Mouse (Mus musculus): ENCODE data around the gene Pf4. TPM values are rescaled to one million over a fixed set of nuclear protein-coding genes. Genes with fewer than 3 reads are reported as not detected.

Gene Pf4
- not detected in 2 replicates for polyA plus RNA-seq (2011; ENCODE audit: insufficient read depth, insufficient read length, low read depth, missing spikeins)

DNA sequence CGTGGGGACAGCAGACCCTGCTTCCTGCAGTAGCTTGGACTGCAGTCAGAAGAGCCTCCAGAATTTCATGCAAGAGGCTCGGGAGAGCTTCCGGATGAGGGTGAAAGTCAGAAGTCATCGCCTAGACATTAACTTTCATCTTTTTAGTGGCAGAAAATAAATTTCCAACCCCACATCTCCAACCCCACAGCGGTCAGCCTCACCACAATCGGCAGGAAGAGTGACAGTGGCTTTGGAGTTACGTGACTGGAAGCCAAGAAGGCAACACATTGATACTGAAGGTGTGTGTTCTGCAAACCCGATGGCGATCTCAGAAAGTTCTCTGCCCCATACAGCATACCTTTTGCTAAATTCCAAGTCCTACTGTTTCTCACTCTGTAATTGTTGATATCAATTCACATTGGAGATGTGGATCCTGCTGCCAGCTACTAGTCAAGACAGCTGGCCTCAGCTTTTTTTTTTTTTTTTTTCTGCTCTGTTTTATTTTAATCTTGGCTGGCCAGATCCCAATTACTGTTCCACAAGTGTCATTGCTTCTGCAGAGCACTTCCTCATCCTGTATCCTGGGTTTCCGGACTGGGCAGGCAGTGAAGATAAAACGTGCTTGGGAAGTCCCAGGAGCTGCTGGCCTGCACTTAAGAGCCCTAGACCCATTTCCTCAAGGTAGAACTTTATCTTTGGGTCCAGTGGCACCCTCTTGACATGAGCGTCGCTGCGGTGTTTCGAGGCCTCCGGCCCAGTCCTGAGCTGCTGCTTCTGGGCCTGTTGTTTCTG is at the start of gene Pf4:
Pf4 (plus strand) TSS at position 556 of the 774 bp plus-strand sequence.
- Histone ChIP-seq H3K9ac (ENCODE audit: low read depth, poor library complexity, severe bottlenecking) (no peak within 1 kb of the TSS), H3K27ac (ENCODE audit: insufficient read depth, low read length) (no peak within 1 kb of the TSS), H3K4me1 (ENCODE audit: control insufficient read depth, insufficient read depth, low read length) (no peaks in the 10 kb centered on the region), H3K9me3 (replicated peaks; ENCODE audit: control insufficient read depth, insufficient read depth, low read length, poor library complexity, severe bottlenecking) (no peaks in the 10 kb centered on the region), H3K27me3 (ENCODE audit: control insufficient read depth, insufficient read depth, low read length, poor library complexity, severe bottlenecking) (no peaks in the 10 kb centered on the region; the same call in 1 of the 2 replicates), H3K36me3 (ENCODE audit: control insufficient read depth, insufficient read depth, low read length, poor library complexity, severe bottlenecking) (no peaks in the 10 kb centered on the region), H3K4me3 (ENCODE audit: low read depth, low read length) (no peak within 1 kb of the TSS)
- TF ChIP-seq CTCF (IDR thresholded peaks at IDR 0.05; ENCODE audit: low read depth, low read length) = no peak

DNA sequence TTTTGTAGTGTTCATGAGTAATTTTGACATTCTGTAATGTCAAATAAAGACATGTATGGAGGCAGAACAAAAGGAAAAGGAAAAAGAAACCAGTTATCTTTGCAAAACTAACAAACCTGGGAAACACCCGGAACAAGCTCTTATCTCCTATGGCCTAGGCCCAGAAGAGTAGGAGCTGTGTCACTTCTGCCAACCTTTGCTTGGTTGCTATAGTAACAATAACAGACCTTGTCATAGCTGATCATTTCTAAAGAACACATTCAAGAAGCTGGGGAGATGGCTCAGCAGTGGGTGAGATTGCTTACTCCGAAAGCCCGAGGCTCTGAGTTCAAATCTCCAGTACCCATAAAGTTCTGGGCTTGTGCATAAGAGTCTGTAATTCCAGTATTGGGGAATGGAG is 49.6 kb upstream of the Pf4 start:
- Histone ChIP-seq H3K27me3 (ENCODE audit: control insufficient read depth, insufficient read depth, low read length, poor library complexity, severe bottlenecking) (no peaks in the 10 kb centered on the region), H3K27ac (ENCODE audit: insufficient read depth, low read length) (no peak overlapping the region), H3K9ac (ENCODE audit: low read depth, poor library complexity, severe bottlenecking) (no peak overlapping the region), H3K36me3 (ENCODE audit: control insufficient read depth, insufficient read depth, low read length, poor library complexity, severe bottlenecking) (no peaks in the 10 kb centered on the region), H3K9me3 (replicated peaks; ENCODE audit: control insufficient read depth, insufficient read depth, low read length, poor library complexity, severe bottlenecking) (no peaks in the 10 kb centered on the region), H3K4me1 (ENCODE audit: control insufficient read depth, insufficient read depth, low read length) (no peaks in the 10 kb centered on the region), H3K4me3 (ENCODE audit: low read depth, low read length) (no peak overlapping the region)
- TF ChIP-seq EP300 (IDR thresholded peaks at IDR 0.05; ENCODE audit: insufficient read depth, low read depth, low read length) (no peak), POLR2A (IDR thresholded peaks at IDR 0.05; ENCODE audit: insufficient read depth, low read length) (no peak), CTCF (IDR thresholded peaks at IDR 0.05; ENCODE audit: low read depth, low read length) (no peak)

DNA sequence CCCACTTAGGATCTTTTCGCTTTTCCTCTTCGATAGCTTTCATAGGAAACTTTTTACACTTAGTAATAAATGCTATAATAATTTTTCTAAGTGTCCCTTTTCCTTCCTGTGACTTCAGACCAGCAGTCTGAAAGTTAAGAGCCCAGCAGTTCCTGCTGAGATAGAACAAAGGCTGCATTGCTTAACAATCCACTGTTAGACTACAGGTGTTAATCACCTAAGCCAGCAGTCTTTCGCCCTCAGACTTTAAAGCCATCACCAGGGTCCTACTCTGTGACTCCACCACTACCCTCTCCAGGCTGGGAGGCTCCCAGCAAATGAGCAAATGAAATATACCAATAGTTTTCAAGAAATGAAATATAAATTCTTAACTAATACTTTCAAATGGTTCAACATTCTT is 44.0 kb upstream of the Pf4 start:
- no peak overlapping the region for H3K9ac ChIP-seq (ENCODE audit: low read depth, poor library complexity, severe bottlenecking)
- H3K9me3 ChIP-seq (replicated peaks; ENCODE audit: control insufficient read depth, insufficient read depth, low read length, poor library complexity, severe bottlenecking) = no peaks in the 10 kb centered on the region
- no peaks in the 10 kb centered on the region for H3K4me1 ChIP-seq (ENCODE audit: control insufficient read depth, insufficient read depth, low read length)
- no peak overlapping the region for H3K27ac ChIP-seq (ENCODE audit: insufficient read depth, low read length)
- TF ChIP-seq POLR2A (IDR thresholded peaks at IDR 0.05; ENCODE audit: insufficient read depth, low read length) (no peak), EP300 (IDR thresholded peaks at IDR 0.05; ENCODE audit: insufficient read depth, low read depth, low read length) (no peak), CTCF (IDR thresholded peaks at IDR 0.05; ENCODE audit: low read depth, low read length) (no peak)
- H3K4me3 ChIP-seq (ENCODE audit: low read depth, low read length) = no peak overlapping the region
- H3K36me3 ChIP-seq (ENCODE audit: control insufficient read depth, insufficient read depth, low read length, poor library complexity, severe bottlenecking) = no peaks in the 10 kb centered on the region
- no peaks in the 10 kb centered on the region for H3K27me3 ChIP-seq (ENCODE audit: control insufficient read depth, insufficient read depth, low read length, poor library complexity, severe bottlenecking)

DNA sequence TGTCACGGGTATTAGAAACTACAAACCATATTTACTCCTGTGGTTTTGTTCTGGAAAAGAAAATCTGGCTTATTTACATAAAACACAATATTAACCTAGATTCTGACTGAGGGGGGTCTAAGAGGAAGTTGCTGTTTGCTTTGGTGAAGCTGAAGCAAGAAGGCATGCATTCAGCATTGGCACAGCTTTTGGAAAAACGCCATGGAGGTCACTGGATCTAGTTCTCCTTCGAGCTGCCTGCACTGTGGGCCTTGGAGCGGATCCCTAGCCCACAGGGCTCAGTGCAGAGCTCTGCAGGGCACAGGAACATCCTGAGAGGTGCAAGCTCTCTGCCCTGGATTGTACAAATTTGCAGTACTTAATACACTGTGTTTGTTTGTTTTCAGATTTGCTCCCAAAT is 40.8 kb upstream of the Pf4 start:
- Histone ChIP-seq H3K9ac (ENCODE audit: low read depth, poor library complexity, severe bottlenecking) (no peak overlapping the region), H3K27ac (ENCODE audit: insufficient read depth, low read length) (no peak overlapping the region), H3K27me3 (ENCODE audit: control insufficient read depth, insufficient read depth, low read length, poor library complexity, severe bottlenecking) (no peaks in the 10 kb centered on the region), H3K36me3 (ENCODE audit: control insufficient read depth, insufficient read depth, low read length, poor library complexity, severe bottlenecking) (no peaks in the 10 kb centered on the region), H3K9me3 (replicated peaks; ENCODE audit: control insufficient read depth, insufficient read depth, low read length, poor library complexity, severe bottlenecking) (no peaks in the 10 kb centered on the region), H3K4me1 (ENCODE audit: control insufficient read depth, insufficient read depth, low read length) (no peaks in the 10 kb centered on the region), H3K4me3 (ENCODE audit: low read depth, low read length) (no peak overlapping the region)
- TF ChIP-seq EP300 (IDR thresholded peaks at IDR 0.05; ENCODE audit: insufficient read depth, low read depth, low read length) (no peak), CTCF (IDR thresholded peaks at IDR 0.05; ENCODE audit: low read depth, low read length) (no peak), POLR2A (IDR thresholded peaks at IDR 0.05; ENCODE audit: insufficient read depth, low read length) (no peak)

DNA sequence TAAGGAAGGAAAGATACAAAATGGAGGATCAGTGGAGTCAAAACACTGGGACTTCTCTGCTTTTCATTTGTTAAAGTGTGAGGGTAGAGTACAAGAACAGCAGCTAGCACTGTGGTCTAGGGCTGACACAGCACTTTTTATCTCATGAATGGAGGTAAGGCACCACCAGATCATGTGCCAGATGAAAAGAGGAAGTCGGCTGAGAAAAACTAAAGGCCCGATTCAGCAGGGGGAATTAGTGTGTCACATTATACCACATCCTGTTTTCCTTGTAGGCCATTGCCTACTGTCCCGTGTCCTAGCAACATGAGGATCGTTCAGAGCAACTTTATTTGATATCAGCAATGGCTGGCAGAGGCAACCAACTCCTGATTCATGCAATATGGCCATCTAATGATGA is 30.2 kb upstream of the Pf4 start:
- H3K27ac ChIP-seq (ENCODE audit: insufficient read depth, low read length) = no peak overlapping the region
- no peak for TF ChIP-seq POLR2A (IDR thresholded peaks at IDR 0.05; ENCODE audit: insufficient read depth, low read length)
- no peak for TF ChIP-seq EP300 (IDR thresholded peaks at IDR 0.05; ENCODE audit: insufficient read depth, low read depth, low read length)
- TF ChIP-seq CTCF (IDR thresholded peaks at IDR 0.05; ENCODE audit: low read depth, low read length) = no peak
- H3K9me3 ChIP-seq (replicated peaks; ENCODE audit: control insufficient read depth, insufficient read depth, low read length, poor library complexity, severe bottlenecking) = no peaks in the 10 kb centered on the region
- no peak overlapping the region for H3K9ac ChIP-seq (ENCODE audit: low read depth, poor library complexity, severe bottlenecking)
- H3K4me1 ChIP-seq (ENCODE audit: control insufficient read depth, insufficient read depth, low read length) = no peaks in the 10 kb centered on the region
- H3K4me3 ChIP-seq (ENCODE audit: low read depth, low read length) = no peak overlapping the region
- H3K36me3 ChIP-seq (ENCODE audit: control insufficient read depth, insufficient read depth, low read length, poor library complexity, severe bottlenecking) = no peaks in the 10 kb centered on the region
- no peaks in the 10 kb centered on the region for H3K27me3 ChIP-seq (ENCODE audit: control insufficient read depth, insufficient read depth, low read length, poor library complexity, severe bottlenecking)

DNA sequence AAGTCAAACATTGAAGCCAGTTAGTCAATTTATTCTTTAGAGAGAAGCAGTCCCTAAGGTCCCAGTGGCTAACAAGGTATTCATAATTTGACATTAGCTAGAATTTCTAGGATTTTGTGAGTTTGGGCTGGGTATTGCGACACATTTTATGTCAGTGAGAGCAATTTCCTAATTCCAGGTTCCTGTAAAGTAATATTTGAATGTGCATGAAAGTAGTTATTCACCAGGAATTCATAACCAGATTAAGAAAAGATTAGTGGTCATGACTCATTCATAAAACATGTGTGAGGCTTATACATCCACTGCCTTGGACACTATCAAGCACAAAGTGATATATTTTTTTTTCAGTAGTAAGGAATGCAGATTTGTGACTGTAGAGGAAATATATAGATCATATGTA is 18.3 kb upstream of the Pf4 start:
- Histone ChIP-seq H3K4me3 (ENCODE audit: low read depth, low read length) (no peak overlapping the region), H3K27me3 (ENCODE audit: control insufficient read depth, insufficient read depth, low read length, poor library complexity, severe bottlenecking) (no peaks in the 10 kb centered on the region), H3K9ac (ENCODE audit: low read depth, poor library complexity, severe bottlenecking) (no peak overlapping the region), H3K9me3 (replicated peaks; ENCODE audit: control insufficient read depth, insufficient read depth, low read length, poor library complexity, severe bottlenecking) (no peaks in the 10 kb centered on the region), H3K36me3 (ENCODE audit: control insufficient read depth, insufficient read depth, low read length, poor library complexity, severe bottlenecking) (no peaks in the 10 kb centered on the region), H3K27ac (ENCODE audit: insufficient read depth, low read length) (no peak overlapping the region), H3K4me1 (ENCODE audit: control insufficient read depth, insufficient read depth, low read length) (no peaks in the 10 kb centered on the region)
- TF ChIP-seq CTCF (IDR thresholded peaks at IDR 0.05; ENCODE audit: low read depth, low read length) (no peak), EP300 (IDR thresholded peaks at IDR 0.05; ENCODE audit: insufficient read depth, low read depth, low read length) (no peak), POLR2A (IDR thresholded peaks at IDR 0.05; ENCODE audit: insufficient read depth, low read length) (no peak)
